Mouse (Mus musculus) spleen, postnatal 36 days (tissue): Measurements from ENCODE around the gene Tatdn2.

Source experiments
- DNase-seq, 2 experiments: peaks; one replicate each; pipeline ENCODE4 v3.0.0; 2022; ENCODE audit warnings: low spot score in 2 of 2, mixed read lengths in 1 of 2

Gene Tatdn2

GRCm38 (mm10) chr6:113714276-113714675, 17.4 kb downstream of the Tatdn2 start:
- DNase-seq = peak; percentile 25 to 51

GRCm38 (mm10) chr6:113714797-113715196, 17.9 kb downstream of the Tatdn2 start:
- no peak for DNase-seq

DNA sequence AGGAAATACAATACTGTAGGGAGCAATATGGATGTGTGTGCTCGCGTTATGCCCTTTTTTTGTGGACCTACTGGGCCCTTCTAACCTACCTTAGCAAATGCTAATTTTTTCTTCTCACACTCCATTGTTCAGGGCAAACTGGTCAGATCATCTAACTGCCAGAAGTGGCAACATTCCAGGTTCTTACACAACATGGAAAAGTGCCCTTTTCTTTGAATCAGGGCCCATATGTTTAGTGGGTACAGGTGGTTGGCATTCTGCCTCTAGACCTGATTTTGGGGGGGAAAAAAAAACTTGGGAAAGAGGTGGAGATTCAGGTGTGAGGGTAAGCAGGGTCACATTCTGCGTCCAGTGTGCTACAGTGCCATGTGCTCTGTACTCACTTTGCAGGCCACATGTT, 20.7 kb downstream of the Tatdn2 start:
- no peak for DNase-seq

GRCm38 (mm10) chr6:113719878-113720277, 23.0 kb downstream of the Tatdn2 start, which contains the start of gene Ghrl:
Ghrl (minus strand) TSS chr6:113719880.
- DNase-seq = no peak

GRCm38 (mm10) chr6:113721061-113721460, 24.2 kb downstream of the Tatdn2 start:
- no peak for DNase-seq

GRCm38 (mm10) chr6:113728181-113728580, 31.3 kb downstream of the Tatdn2 start:
- no peak for DNase-seq

DNA sequence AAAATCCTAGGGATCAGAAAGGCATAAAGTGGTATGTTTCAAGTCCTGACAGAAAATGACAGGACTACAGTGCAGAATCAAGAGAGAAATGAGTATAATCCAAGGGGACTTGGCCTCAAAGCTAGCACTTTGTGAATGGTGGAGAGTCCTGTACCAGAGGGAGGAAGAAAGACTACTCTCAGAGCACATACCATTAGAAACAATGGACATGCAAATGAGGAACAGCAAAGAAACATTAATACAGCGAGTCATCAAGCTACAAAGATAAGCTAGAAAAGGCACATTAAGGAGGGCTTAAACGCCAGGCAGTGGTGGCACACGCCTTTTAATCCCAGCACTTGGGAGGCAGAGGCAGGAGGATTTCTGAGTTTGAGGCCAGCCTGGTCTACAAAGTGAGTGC, 34.4 kb downstream of the Tatdn2 start:
- DNase-seq = no peak

- no peak for DNase-seq
Measured at GRCm38 (mm10) chr6:113737318-113738046, 40.6 kb downstream of the Tatdn2 start.

- peak; percentile 78 to 81 for DNase-seq
Measured at GRCm38 (mm10) chr6:113740236-113741217, 43.7 kb downstream of the Tatdn2 start, which contains the start of gene Sec13. Sec13 (minus strand) TSS chr6:113740743.

DNA sequence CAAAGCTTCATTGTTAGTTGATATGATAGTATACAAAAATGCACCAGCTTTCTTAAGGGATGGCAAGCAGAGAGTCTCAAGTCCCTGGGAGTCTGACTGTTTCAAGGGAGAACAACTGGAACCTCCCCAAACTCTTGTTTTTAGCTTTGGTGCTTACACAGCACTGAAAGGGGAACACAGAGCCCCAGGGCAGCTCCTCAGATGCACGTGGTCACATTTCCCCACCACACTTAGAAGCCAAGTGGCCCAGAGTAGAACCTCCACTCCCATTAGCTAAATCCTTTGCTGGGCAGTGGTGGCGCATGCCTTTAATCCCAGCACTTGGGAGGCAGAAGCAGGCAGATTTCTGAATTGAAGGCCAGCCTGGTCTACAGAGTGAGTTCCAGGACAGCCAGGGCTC, 44.6 kb downstream of the Tatdn2 start:
- no peak for DNase-seq

DNA sequence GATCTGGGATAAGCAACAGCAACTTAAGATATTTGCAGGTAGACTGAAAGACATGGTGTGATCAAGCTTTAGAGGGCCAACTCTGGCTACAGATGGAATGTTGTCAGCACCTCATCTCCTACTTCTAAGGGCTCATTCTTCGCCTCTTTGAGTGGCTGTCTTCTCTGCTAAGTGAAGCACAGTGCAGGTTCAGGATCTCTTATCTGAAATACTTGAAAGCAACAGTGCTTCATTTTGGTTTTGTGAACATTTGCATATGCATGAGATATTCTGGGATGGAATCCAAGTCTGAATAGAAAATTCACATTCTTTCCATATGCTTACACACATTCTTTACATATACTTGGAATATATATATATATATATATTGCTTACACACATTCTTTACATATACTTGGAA, 45.5 kb downstream of the Tatdn2 start:
- no peak for DNase-seq

- DNase-seq = no peak
Measured at GRCm38 (mm10) chr6:113743111-113743510, 46.3 kb downstream of the Tatdn2 start.

DNA sequence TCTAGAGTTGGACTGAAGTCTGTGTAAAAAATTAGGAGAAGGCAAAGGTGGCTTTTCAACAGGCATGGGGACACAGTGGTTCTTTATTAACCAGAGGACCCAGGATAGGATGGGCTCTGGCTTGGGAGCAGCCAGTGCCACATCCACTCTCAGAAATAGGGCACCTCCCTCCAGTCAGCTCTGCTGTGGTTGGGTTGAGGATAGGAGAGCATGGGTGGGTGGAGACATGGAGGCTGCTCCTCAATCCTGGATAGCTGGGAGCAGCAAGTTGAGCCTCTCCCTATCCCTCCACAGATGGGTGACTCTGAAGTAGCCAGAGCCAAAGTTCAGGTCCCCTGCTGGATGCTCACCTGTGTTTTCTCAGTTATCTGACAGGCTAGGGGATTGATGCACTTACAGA, 48.3 kb downstream of the Tatdn2 start:
- no peak for DNase-seq

DNA sequence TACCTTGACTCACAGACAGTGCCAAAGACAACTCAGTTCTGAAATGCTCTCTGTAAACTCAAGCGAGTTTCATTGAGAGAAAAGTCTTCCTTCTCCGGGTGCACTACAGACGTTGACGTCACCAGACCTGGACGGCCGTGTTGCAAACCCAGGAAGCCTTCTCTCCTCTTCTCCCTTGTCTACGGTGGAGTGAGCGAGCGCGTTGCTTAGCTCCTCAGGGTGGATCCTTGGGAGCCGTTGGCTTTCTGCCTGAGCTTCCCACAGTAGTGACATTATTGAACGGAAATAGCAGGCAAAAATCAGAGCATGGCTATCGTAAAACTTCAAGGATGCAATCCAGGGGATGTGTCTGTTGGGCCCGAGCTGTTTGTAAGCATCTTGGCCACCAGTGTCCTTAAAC, 50.4 kb downstream of the Tatdn2 start:
- no peak for DNase-seq

- DNase-seq = no peak
Measured at GRCm38 (mm10) chr6:113748351-113748750, 51.5 kb downstream of the Tatdn2 start.

GRCm38 (mm10) chr6:113749119-113749685, 52.4 kb downstream of the Tatdn2 start:
- no peak for DNase-seq
